ENCODE assay signal across 28 mouse cellular contexts in the genomic region with DNA sequence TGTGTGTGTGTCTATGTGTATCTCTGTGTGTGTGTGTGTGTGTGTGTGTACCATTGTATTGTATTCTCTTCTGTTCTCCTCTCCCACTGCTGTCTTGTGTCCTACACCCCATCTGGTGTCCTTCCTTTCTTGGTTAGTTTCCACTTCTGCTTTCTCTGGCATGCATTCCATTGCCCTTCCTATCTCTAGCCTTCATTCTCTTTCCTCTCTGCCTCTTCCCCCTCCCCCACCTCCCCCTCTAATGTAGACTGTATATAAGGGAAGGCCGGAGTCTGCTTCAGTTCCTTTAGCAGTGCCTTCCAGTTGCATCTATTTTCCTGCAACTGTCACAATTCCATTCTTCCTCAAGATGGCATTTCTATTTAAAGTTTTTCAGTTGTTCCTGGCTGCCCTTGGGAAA.
DNase-seq lines count a peak whose midpoint lies in the region; ATAC-seq and TF ChIP-seq lines count a peak whose summit lies in the region.
"Had no signal": no experiment of that assay in that cellular context is flagged by ENCODE, and none has a peak within 500 bp of the region (broad histone marks: within the 10 kb centered on the region; RNA-seq: fewer than 3 reads in every experiment).

No protein-coding gene starts in this region.

- 0 out of 2 replicates have a peak overlapping the region, but pooled peaks have one; percentile 14 for H3K27ac ChIP-seq in layer of hippocampus, adult 2 months
- H3K27ac ChIP-seq: embryonic facial prominence, embryonic 10.5 days; embryonic facial prominence, embryonic 13.5 days; forebrain, embryonic 12.5 days; forebrain, embryonic 15.5 days; heart, adult 2 months; heart, embryonic 10.5 days; heart, embryonic 13.5 days; hindbrain, embryonic 12.5 days; hindbrain, embryonic 15.5 days had no signal

- no peak for TF ChIP-seq CTCF in layer of hippocampus, adult 2 months (conservative IDR thresholded peaks at IDR 0.05)

- no peak for DNase-seq in layer of hippocampus, adult 2 months (ENCODE audit: low spot score in 2 of 2)
- no peak for DNase-seq in layer of hippocampus, postnatal 10 days (ENCODE audit: low spot score in 2 of 2)
- peak; percentile 90 for DNase-seq in MEL-GATA-1-ER (ENCODE audit: extremely low read depth, low read depth)
- DNase-seq in adrenal gland, adult 8-10 months: no peak
- DNase-seq in thymus, postnatal 36 days: no peak
- no peak for DNase-seq in left cerebral cortex, adult 11 months (ENCODE audit: low spot score)
- DNase-seq: adrenal gland, postnatal 10 days; adrenal gland, postnatal 36 days; B cell, adult 2 months; cerebellum, adult 11 months; cerebellum, adult 2 months; cerebellum, adult 9-11 months; cerebellum, postnatal 25 days; embryo, embryonic 11 days; gastrocnemius, postnatal 36 days; heart, adult 2 months; heart, postnatal 14 days had no signal

- no peak overlapping the region for H3K4me3 ChIP-seq in layer of hippocampus, adult 2 months
- H3K4me3 ChIP-seq: embryonic facial prominence, embryonic 10.5 days; embryonic facial prominence, embryonic 13.5 days; erythroblast, embryonic 14.5 days; forebrain, embryonic 12.5 days; forebrain, embryonic 15.5 days; heart, adult 2 months; heart, embryonic 10.5 days; heart, embryonic 13.5 days; hindbrain, embryonic 12.5 days; hindbrain, embryonic 15.5 days had no signal

- ATAC-seq in granulocyte monocyte progenitor cell, adult 5-6 weeks (replicated peaks; ENCODE audit: poor library complexity, severe bottlenecking): peak; percentile 67
- ATAC-seq: activated CD4-positive, CD25-positive, alpha-beta regulatory T cell, adult 4 months; forebrain, embryonic 15.5 days had no signal
